24 mouse cellular contexts compared by ENCODE assay signal in genomic region chr2:49660375-49660923, GRCm38 (mm10). TPM values are rescaled to one million over a fixed set of nuclear protein-coding genes. Genes with fewer than 3 reads are reported as not detected.
DNase-seq lines count a peak whose midpoint lies in the region; ATAC-seq and TF ChIP-seq lines count a peak whose summit lies in the region.
"Had no signal": no experiment of that assay in that cellular context is flagged by ENCODE, and none has a peak within 500 bp of the region (broad histone marks: within the 10 kb centered on the region; RNA-seq: fewer than 3 reads in every experiment).

No protein-coding gene starts in this region.

- TF ChIP-seq CTCF in forebrain, postnatal 0 days (IDR thresholded peaks at IDR 0.05; ENCODE audit: low read depth) = no peak

- intact Hi-C loops in left cerebral cortex, postnatal 25 days (cut with DNase I) = no loop called here

- no peak overlapping the region for H3K4me3 ChIP-seq in forebrain, embryonic 12.5 days (replicated peaks)
- H3K4me3 ChIP-seq in forebrain, postnatal 0 days (ENCODE audit: low read depth, low read length) = no peak overlapping the region
- no peak overlapping the region for H3K4me3 ChIP-seq in hindbrain, embryonic 14.5 days (replicated peaks; ENCODE audit: low read length)
- no peak overlapping the region for H3K4me3 ChIP-seq in hindbrain, embryonic 12.5 days
- H3K4me3 ChIP-seq: embryonic facial prominence, embryonic 15.5 days; heart, adult 2 months; heart, embryonic 13.5 days; hindbrain, embryonic 13.5 days; intestine, embryonic 15.5 days; limb, embryonic 10.5 days; liver, embryonic 15.5 days; lung, embryonic 15.5 days; megakaryocyte, embryonic 14.5 days; midbrain, embryonic 15.5 days; neural tube, embryonic 12.5 days had no signal

- 0 out of 2 replicates have a peak overlapping the region, but pooled peaks have one; percentile 8 for H3K27ac ChIP-seq in forebrain, embryonic 12.5 days
- H3K27ac ChIP-seq in forebrain, postnatal 0 days (ENCODE audit: low read depth, low read length) = no peak overlapping the region
- H3K27ac ChIP-seq in hindbrain, embryonic 14.5 days = 0 out of 2 replicates have a peak overlapping the region, but pooled peaks have one; percentile 20
- H3K27ac ChIP-seq in hindbrain, embryonic 12.5 days = no peak overlapping the region
- H3K27ac ChIP-seq: embryonic facial prominence, embryonic 15.5 days; heart, adult 2 months; heart, embryonic 13.5 days; hindbrain, embryonic 13.5 days; intestine, embryonic 15.5 days; limb, embryonic 10.5 days; liver, embryonic 15.5 days; lung, embryonic 15.5 days; midbrain, embryonic 15.5 days; neural tube, embryonic 12.5 days had no signal

- DNase-seq in forebrain, postnatal 0 days = no peak
- no peak for DNase-seq in hindbrain, embryonic 14.5 days (ENCODE audit: low spot score)
- DNase-seq in brain, adult 2 months (ENCODE audit: low read depth, low spot score) = peak; percentile 92
- DNase-seq in cerebellum, adult 9-11 months = peak; percentile 76
- no peak for DNase-seq in left cerebral cortex, postnatal 25 days (ENCODE audit: low spot score in 2 of 2)
- DNase-seq: gastrocnemius, postnatal 14 days; heart, adult 2 months; heart, postnatal 14 days; liver; lung, postnatal 36 days; right cerebral cortex, postnatal 25 days; spleen, adult 18-20 months had no signal

- 79% methylated on average over 12 of the region's 12 CpGs for WGBS in forebrain, embryonic 12.5 days
- WGBS in forebrain, postnatal 0 days = 58% methylated on average over 12 of the region's 12 CpGs
- 68% methylated on average over 12 of the region's 12 CpGs for WGBS in hindbrain, embryonic 14.5 days
- 78% methylated on average over 12 of the region's 12 CpGs for WGBS in hindbrain, embryonic 12.5 days

- no peak overlapping the region for H3K9ac ChIP-seq in forebrain, embryonic 12.5 days
- no peak overlapping the region for H3K9ac ChIP-seq in forebrain, postnatal 0 days
- no peak overlapping the region for H3K9ac ChIP-seq in hindbrain, embryonic 14.5 days
- no peak overlapping the region for H3K9ac ChIP-seq in hindbrain, embryonic 12.5 days
- H3K9ac ChIP-seq: embryonic facial prominence, embryonic 15.5 days; heart, embryonic 13.5 days; hindbrain, embryonic 13.5 days; intestine, embryonic 15.5 days; liver, embryonic 15.5 days; lung, embryonic 15.5 days; midbrain, embryonic 15.5 days; neural tube, embryonic 12.5 days had no signal

- ATAC-seq in forebrain, embryonic 12.5 days (ENCODE audit: low FRiP score) = no peak
- no peak for ATAC-seq in forebrain, postnatal 0 days
- no peak for ATAC-seq in hindbrain, embryonic 14.5 days (ENCODE audit: low FRiP score)
- ATAC-seq in hindbrain, embryonic 12.5 days (ENCODE audit: low FRiP score) = no peak
- ATAC-seq: intestine, embryonic 15.5 days had no signal

- no peaks in the 10 kb centered on the region for H3K27me3 ChIP-seq in forebrain, embryonic 12.5 days
- H3K27me3 ChIP-seq in forebrain, postnatal 0 days (ENCODE audit: insufficient read depth, low read length) = no peaks in the 10 kb centered on the region
- H3K27me3 ChIP-seq in hindbrain, embryonic 14.5 days (ENCODE audit: control insufficient read depth, insufficient read depth, low read length) = no peaks in the 10 kb centered on the region
- no peaks in the 10 kb centered on the region for H3K27me3 ChIP-seq in hindbrain, embryonic 12.5 days
- H3K27me3 ChIP-seq: embryonic facial prominence, embryonic 15.5 days; heart, embryonic 13.5 days; hindbrain, embryonic 13.5 days; intestine, embryonic 15.5 days; liver, embryonic 15.5 days; lung, embryonic 15.5 days; midbrain, embryonic 15.5 days; neural tube, embryonic 12.5 days had no signal

- H3K36me3 ChIP-seq in forebrain, embryonic 12.5 days (replicated peaks) = no peaks in the 10 kb centered on the region
- no peaks in the 10 kb centered on the region for H3K36me3 ChIP-seq in forebrain, postnatal 0 days (ENCODE audit: insufficient read depth)
- no peaks in the 10 kb centered on the region for H3K36me3 ChIP-seq in hindbrain, embryonic 14.5 days (replicated peaks; ENCODE audit: control insufficient read depth, insufficient read depth)
- no peaks in the 10 kb centered on the region for H3K36me3 ChIP-seq in hindbrain, embryonic 12.5 days
- H3K36me3 ChIP-seq: embryonic facial prominence, embryonic 15.5 days; heart, embryonic 13.5 days; hindbrain, embryonic 13.5 days; intestine, embryonic 15.5 days; limb, embryonic 10.5 days; liver, embryonic 15.5 days; lung, embryonic 15.5 days; midbrain, embryonic 15.5 days; neural tube, embryonic 12.5 days had no signal

- H3K4me2 ChIP-seq in forebrain, embryonic 12.5 days = no peak overlapping the region
- no peak overlapping the region for H3K4me2 ChIP-seq in forebrain, postnatal 0 days (ENCODE audit: low read depth)
- no peak overlapping the region for H3K4me2 ChIP-seq in hindbrain, embryonic 14.5 days (replicated peaks)
- no peak overlapping the region for H3K4me2 ChIP-seq in hindbrain, embryonic 12.5 days (replicated peaks)
- H3K4me2 ChIP-seq: embryonic facial prominence, embryonic 15.5 days; heart, embryonic 13.5 days; hindbrain, embryonic 13.5 days; intestine, embryonic 15.5 days; liver, embryonic 15.5 days; lung, embryonic 15.5 days; midbrain, embryonic 15.5 days; neural tube, embryonic 12.5 days had no signal

- H3K9me3 ChIP-seq in forebrain, embryonic 12.5 days = no peaks in the 10 kb centered on the region
- H3K9me3 ChIP-seq in forebrain, postnatal 0 days (ENCODE audit: low read length) = no peaks in the 10 kb centered on the region
- no peaks in the 10 kb centered on the region for H3K9me3 ChIP-seq in hindbrain, embryonic 14.5 days (ENCODE audit: control insufficient read depth, low read length)
- H3K9me3 ChIP-seq in hindbrain, embryonic 12.5 days (replicated peaks) = no peaks in the 10 kb centered on the region
- H3K9me3 ChIP-seq: embryonic facial prominence, embryonic 15.5 days; heart, embryonic 13.5 days; hindbrain, embryonic 13.5 days; intestine, embryonic 15.5 days; limb, embryonic 10.5 days; liver, embryonic 15.5 days; lung, embryonic 15.5 days; megakaryocyte, embryonic 14.5 days; midbrain, embryonic 15.5 days; neural tube, embryonic 12.5 days had no signal

- H3K4me1 ChIP-seq in forebrain, embryonic 12.5 days = peaks cover 34% of the 10 kb centered on the region
- H3K4me1 ChIP-seq in forebrain, postnatal 0 days (ENCODE audit: insufficient read depth) = peaks cover under 1% of the 10 kb centered on the region
- peaks cover 25% of the 10 kb centered on the region for H3K4me1 ChIP-seq in hindbrain, embryonic 14.5 days (replicated peaks; ENCODE audit: control insufficient read depth, insufficient read depth, low read length)
- peaks cover 27% of the 10 kb centered on the region for H3K4me1 ChIP-seq in hindbrain, embryonic 12.5 days
- H3K4me1 ChIP-seq: intestine, embryonic 15.5 days; liver, embryonic 15.5 days; lung, embryonic 15.5 days; megakaryocyte, embryonic 14.5 days had no signal

RNA-seq across cellular contexts. Expression of gene Kif5c, which starts 41.4 kb away (rescaled TPM):
- 135 and 149 TPM in 2 replicates for polyA plus RNA-seq in forebrain, embryonic 12.5 days (2016; fragmentation: Nextera tagmentation; extraction: Ambion mirVana)
- total RNA-seq in forebrain, postnatal 0 days (2014; rRNA removed) = 349 and 408 TPM in 2 replicates
- polyA plus RNA-seq in forebrain, postnatal 0 days (2015; fragmentation: Nextera tagmentation; extraction: Ambion mirVana) = 112 and 163 TPM in 2 replicates
- polyA plus RNA-seq in hindbrain, embryonic 14.5 days (2014; fragmentation: Nextera tagmentation; extraction: Ambion mirVana) = 224 and 233 TPM in 2 replicates
- polyA plus RNA-seq in hindbrain, embryonic 12.5 days (2016; fragmentation: Nextera tagmentation; extraction: Ambion mirVana) = 153 and 157 TPM in 2 replicates
- 100 to 1,000 TPM; 577 to 597 TPM for total RNA-seq in left cerebral cortex, postnatal 25 days (2021)

Comparison
In these comparisons a context has a peak if more than half of its experiments do, and no peak if none do; other contexts are left out.
1. H3K27ac ChIP-seq: peak in forebrain, embryonic 12.5 days (single experiment) and hindbrain, embryonic 14.5 days (single experiment); none in forebrain, postnatal 0 days (single experiment) and hindbrain, embryonic 12.5 days (single experiment).
2. DNase-seq: peak in brain, adult 2 months (single experiment) and cerebellum, adult 9-11 months (single experiment); none in forebrain, postnatal 0 days (single experiment), hindbrain, embryonic 14.5 days (single experiment) and left cerebral cortex, postnatal 25 days (0 of 2).